In genomic region chr4:151127636-151128548, GRCm38 (mm10) we compare ENCODE assay signal across 9 mouse cellular contexts. TPM values are rescaled to one million over a fixed set of nuclear protein-coding genes. Genes with fewer than 3 reads are reported as not detected.
DNase-seq lines count a peak whose midpoint lies in the region; ATAC-seq lines count a peak whose summit lies in the region.
"Had no signal": no experiment of that assay in that cellular context is flagged by ENCODE, and none has a peak within 500 bp of the region (broad histone marks: within the 10 kb centered on the region; RNA-seq: fewer than 3 reads in every experiment).

No protein-coding gene starts in this region.

- 0 out of 2 replicates have a peak, but pooled peaks cover 21% of the 10 kb centered on the region for H3K27me3 ChIP-seq in heart, embryonic 12.5 days (replicated peaks)
- H3K27me3 ChIP-seq in hindbrain, embryonic 15.5 days = no peaks in the 10 kb centered on the region

- H3K9me3 ChIP-seq in heart, embryonic 12.5 days (replicated peaks) = no peaks in the 10 kb centered on the region
- H3K9me3 ChIP-seq in hindbrain, embryonic 15.5 days = no peaks in the 10 kb centered on the region

- H3K4me2 ChIP-seq in heart, embryonic 12.5 days = peak overlapping the region; percentile 90
- H3K4me2 ChIP-seq in hindbrain, embryonic 15.5 days = peak overlapping the region; percentile 69

- peak overlapping the region; percentile 82 for H3K27ac ChIP-seq in heart, embryonic 12.5 days (ENCODE audit: poor library complexity, severe bottlenecking)
- peak overlapping the region; percentile 99 for H3K27ac ChIP-seq in hindbrain, embryonic 15.5 days (replicated peaks)

- no peaks in the 10 kb centered on the region for H3K36me3 ChIP-seq in heart, embryonic 12.5 days
- H3K36me3 ChIP-seq in hindbrain, embryonic 15.5 days = no peaks in the 10 kb centered on the region
- H3K36me3 ChIP-seq: G1E had no signal

- peak overlapping the region; percentile 84 for H3K9ac ChIP-seq in heart, embryonic 12.5 days
- H3K9ac ChIP-seq in hindbrain, embryonic 15.5 days = peak overlapping the region; percentile 74

- 10% methylated on average over 10 of the region's 10 CpGs for WGBS in heart, embryonic 12.5 days
- WGBS in hindbrain, embryonic 15.5 days = 3% methylated on average over 9 of the region's 10 CpGs

- H3K4me1 ChIP-seq in heart, embryonic 12.5 days (replicated peaks) = peaks cover 47% of the 10 kb centered on the region
- H3K4me1 ChIP-seq in hindbrain, embryonic 15.5 days (replicated peaks) = peaks cover 51% of the 10 kb centered on the region

- DNase-seq in heart, adult 8-10 months (ENCODE audit: low spot score) = no peak
- DNase-seq in embryo, embryonic 10.5 days (ENCODE audit: low spot score) = peak; percentile 74
- DNase-seq in neural tube, embryonic 10.5 days (ENCODE audit: extremely low spot score, low spot score) = peak; percentile 62
- DNase-seq in ovary, adult 18-20 months (ENCODE audit: low spot score) = no peak
- no peak for DNase-seq in right cerebral cortex, postnatal 14 days
- no peak for DNase-seq in frontal cortex, postnatal 14 days (ENCODE audit: low spot score in 2 of 2)

- H3K4me3 ChIP-seq in heart, embryonic 12.5 days = peak overlapping the region; percentile 66
- peak overlapping the region; percentile 45 for H3K4me3 ChIP-seq in hindbrain, embryonic 15.5 days

- ATAC-seq in heart, embryonic 12.5 days (ENCODE audit: insufficient number of reproducible peaks, low FRiP score) = peak; percentile 49; the same call in 1 of the 2 replicates
- ATAC-seq in hindbrain, embryonic 15.5 days (ENCODE audit: low FRiP score, low read depth) = peak; percentile 56

RNA-seq across cellular contexts. Expression of gene Gm13090, which starts 38.5 kb away (rescaled TPM):
- not detected in 2 replicates for polyA plus RNA-seq in heart, embryonic 12.5 days (2016; fragmentation: Nextera tagmentation; extraction: Ambion mirVana)
- total RNA-seq in heart, adult 8-10 months (2022) = under 1 TPM in 2 of 4 experiments, not detected in 2; 0.37 to 0.44 TPM
- not detected in 2 replicates for polyA plus RNA-seq in hindbrain, embryonic 15.5 days (2015; fragmentation: Nextera tagmentation; extraction: Ambion mirVana)
- total RNA-seq: G1E had no signal
- polyA plus RNA-seq: G1E had no signal

Comparison
In these comparisons a context has a peak if more than half of its experiments do, and no peak if none do; other contexts are left out.
1. DNase-seq: peak in embryo, embryonic 10.5 days (single experiment) and neural tube, embryonic 10.5 days (single experiment); none in heart, adult 8-10 months (single experiment), ovary, adult 18-20 months (single experiment), right cerebral cortex, postnatal 14 days (single experiment) and frontal cortex, postnatal 14 days (0 of 2).